Mouse (Mus musculus): ENCODE measurements at regions not wholly inside any gene's neighbourhood (a gene's known extent, or its start where the extent isn't known, plus 50 kb on each side); places are given as distances from the start of the nearest gene placed in this dataset.
"Not testable (repeated sequence)": the region's sequence is repeated elsewhere in the genome, so short reads cannot be mapped to it uniquely, and the experiment has no call there.

DNA sequence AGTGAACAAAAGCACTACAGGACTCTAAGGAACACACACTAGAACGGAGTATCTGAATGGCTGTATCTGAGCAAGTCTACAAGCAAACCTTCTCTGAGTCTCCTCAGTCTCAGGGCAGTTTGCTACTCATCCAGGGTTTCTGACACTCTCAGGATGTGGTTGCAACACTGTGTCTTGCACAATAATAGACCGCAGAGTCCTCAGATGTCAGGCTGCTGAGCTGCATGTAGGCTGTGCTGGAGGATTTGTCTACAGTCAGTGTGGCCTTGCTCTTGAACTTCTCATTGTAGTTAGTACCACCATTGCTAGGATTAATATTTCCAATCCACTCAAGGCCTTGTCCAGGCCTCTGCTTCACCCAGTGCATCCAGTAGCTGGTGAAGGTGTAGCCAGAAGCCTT lies 889.3 kb upstream of the Zfp386 start:
- not testable (repeated sequence) for TF ChIP-seq GATA1 (IDR thresholded peaks at IDR 0.05; ENCODE audit: borderline replicate concordance, low read length); FLI1 (IDR thresholded peaks at IDR 0.05; ENCODE audit: low read length)
